Mouse (Mus musculus): ENCODE data around the gene Ccne1.

GRCm38 (mm10) chr7:38061060-38061970 lies 46.0 kb downstream of the Ccne1 start:
- peak; percentile 12; the same call in 1 of the 2 replicates for TF ChIP-seq ZC3H11A (IDR thresholded peaks at IDR 0.05; ENCODE audit: borderline replicate concordance, low read depth, low read length)
- TF ChIP-seq HCFC1 (IDR thresholded peaks at IDR 0.05; ENCODE audit: borderline replicate concordance, insufficient read depth, low read length) = no peak
- no peak for TF ChIP-seq ZNF384 (IDR thresholded peaks at IDR 0.05; ENCODE audit: low read depth, low read length)
- TF ChIP-seq MAFK (IDR thresholded peaks at IDR 0.05; ENCODE audit: insufficient read depth, low read depth, low read length) = no peak

Data from ES-E14 (cell line).